Mouse (Mus musculus): ENCODE data around the gene Il4i1. TPM values are rescaled to one million over a fixed set of nuclear protein-coding genes. Genes with fewer than 3 reads are reported as not detected.

Gene Il4i1
- 0.51 and 1.0 TPM in 2 replicates for polyA plus RNA-seq (2021; fragmentation: Nextera tagmentation)
- long read RNA-seq, experiment 1, partial matches to known transcripts = 0 of 18 reads
- long read RNA-seq, experiment 1, other reads (novel, unspliced or antisense) = 18 of 18 reads
- long read RNA-seq, experiment 2, partial matches to known transcripts = 1 of 2 reads
- long read RNA-seq, experiment 2, other reads (novel, unspliced or antisense) = 1 of 2 reads

GRCm38 (mm10) chr7:44815721-44816469 lies at the start of gene Il4i1, which contains the start of gene Nup62:
TSS of gene Il4i1 (plus strand) at chr7:44816387.
TSS of gene Nup62 (plus strand) at chr7:44816088.

GRCm38 (mm10) chr7:44816470-44817021 lies 359 bp downstream of the Il4i1 start, which contains the start of gene Atf5:
TSS of gene Atf5 (minus strand) at chr7:44816658.

GRCm38 (mm10) chr7:44848561-44849415 lies 32.6 kb downstream of the Il4i1 start, which contains the start of the genes Akt1s1 and Tbc1d17:
TSS of gene Akt1s1 (plus strand) at chr7:44848991.
TSS of gene Tbc1d17 (minus strand) at chr7:44849079.

GRCm38 (mm10) chr7:44857042-44857552 lies 40.9 kb downstream of the Il4i1 start, which contains the start of gene Pnkp:
TSS of gene Pnkp (plus strand) at chr7:44857139.

GRCm38 (mm10) chr7:44869697-44870528 lies 53.7 kb downstream of the Il4i1 start, which contains the start of gene Ptov1:
TSS of gene Ptov1 (minus strand) at chr7:44869788.

Other genes with a start within 250 kb of the Il4i1 start
- 0.23 and 0.34 TPM in 2 replicates for gene Napsa, start 244.0 kb upstream of the Il4i1 start, polyA plus RNA-seq (2021; fragmentation: Nextera tagmentation)
- gene Kcnc3, start 225.7 kb upstream of the Il4i1 start, polyA plus RNA-seq (2021; fragmentation: Nextera tagmentation) = 2.6 and 34.9 TPM in 2 replicates
- gene Myh14, start 145.5 kb upstream of the Il4i1 start, polyA plus RNA-seq (2021; fragmentation: Nextera tagmentation) = 20.8 and 23.6 TPM in 2 replicates
- gene Izumo2, start 107.6 kb upstream of the Il4i1 start, polyA plus RNA-seq (2021; fragmentation: Nextera tagmentation) = not detected in 2 replicates
- gene Vrk3, start 68.0 kb upstream of the Il4i1 start, polyA plus RNA-seq (2021; fragmentation: Nextera tagmentation) = 29.4 and 33.2 TPM in 2 replicates
- gene Zfp473, start 65.3 kb upstream of the Il4i1 start, polyA plus RNA-seq (2021; fragmentation: Nextera tagmentation) = 0.18 and 0.42 TPM in 2 replicates
- 9.7 and 11.8 TPM in 2 replicates for gene Nup62, start 299 bp upstream of the Il4i1 start, polyA plus RNA-seq (2021; fragmentation: Nextera tagmentation)
- 0.93 and 2.1 TPM in 2 replicates for gene Atf5, start 271 bp downstream of the Il4i1 start, polyA plus RNA-seq (2021; fragmentation: Nextera tagmentation)
- gene Akt1s1, start 32.6 kb downstream of the Il4i1 start, polyA plus RNA-seq (2021; fragmentation: Nextera tagmentation) = 31.0 and 50.0 TPM in 2 replicates
- gene Tbc1d17, start 32.7 kb downstream of the Il4i1 start, polyA plus RNA-seq (2021; fragmentation: Nextera tagmentation) = 48.7 and 69.5 TPM in 2 replicates
- gene Pnkp, start 40.8 kb downstream of the Il4i1 start, polyA plus RNA-seq (2021; fragmentation: Nextera tagmentation) = 25.1 and 38.7 TPM in 2 replicates
- gene Ptov1, start 53.4 kb downstream of the Il4i1 start, polyA plus RNA-seq (2021; fragmentation: Nextera tagmentation) = 120 and 523 TPM in 2 replicates
- 114 and 117 TPM in 2 replicates for gene Med25, start 76.3 kb downstream of the Il4i1 start, polyA plus RNA-seq (2021; fragmentation: Nextera tagmentation)
- gene Fuz, start 79.7 kb downstream of the Il4i1 start, polyA plus RNA-seq (2021; fragmentation: Nextera tagmentation) = 11.3 and 12.2 TPM in 2 replicates
- 27.8 and 116 TPM in 2 replicates for gene Ap2a1, start 113.1 kb downstream of the Il4i1 start, polyA plus RNA-seq (2021; fragmentation: Nextera tagmentation)
- 0.91 and 0.97 TPM in 2 replicates for gene Tsks, start 126.8 kb downstream of the Il4i1 start, polyA plus RNA-seq (2021; fragmentation: Nextera tagmentation)
- gene Cpt1c, start 158.5 kb downstream of the Il4i1 start, polyA plus RNA-seq (2021; fragmentation: Nextera tagmentation) = 48.7 and 54.3 TPM in 2 replicates
- gene Prmt1, start 170.2 kb downstream of the Il4i1 start, polyA plus RNA-seq (2021; fragmentation: Nextera tagmentation) = 9.6 and 17.5 TPM in 2 replicates
- gene Irf3, start 181.3 kb downstream of the Il4i1 start, polyA plus RNA-seq (2021; fragmentation: Nextera tagmentation) = 11.6 and 14.6 TPM in 2 replicates
- 2.0 and 2.6 TPM in 2 replicates for gene Bcl2l12, start 182.3 kb downstream of the Il4i1 start, polyA plus RNA-seq (2021; fragmentation: Nextera tagmentation)
- 61.4 and 61.9 TPM in 2 replicates for gene Scaf1, start 200.0 kb downstream of the Il4i1 start, polyA plus RNA-seq (2021; fragmentation: Nextera tagmentation)
- 5.0 and 5.8 TPM in 2 replicates for gene Rras, start 201.6 kb downstream of the Il4i1 start, polyA plus RNA-seq (2021; fragmentation: Nextera tagmentation)
- 3.6 and 6.1 TPM in 2 replicates for gene Prr12, start 236.5 kb downstream of the Il4i1 start, polyA plus RNA-seq (2021; fragmentation: Nextera tagmentation)
- 36.5 and 47.8 TPM in 2 replicates for gene Nosip, start 246.0 kb downstream of the Il4i1 start, polyA plus RNA-seq (2021; fragmentation: Nextera tagmentation)
- gene Prrg2, start 246.3 kb downstream of the Il4i1 start, polyA plus RNA-seq (2021; fragmentation: Nextera tagmentation) = 11.7 and 12.1 TPM in 2 replicates

All from left cerebral cortex, adult 6 months (tissue).